Mouse (Mus musculus): ENCODE measurements around the gene Jade2.

DNA sequence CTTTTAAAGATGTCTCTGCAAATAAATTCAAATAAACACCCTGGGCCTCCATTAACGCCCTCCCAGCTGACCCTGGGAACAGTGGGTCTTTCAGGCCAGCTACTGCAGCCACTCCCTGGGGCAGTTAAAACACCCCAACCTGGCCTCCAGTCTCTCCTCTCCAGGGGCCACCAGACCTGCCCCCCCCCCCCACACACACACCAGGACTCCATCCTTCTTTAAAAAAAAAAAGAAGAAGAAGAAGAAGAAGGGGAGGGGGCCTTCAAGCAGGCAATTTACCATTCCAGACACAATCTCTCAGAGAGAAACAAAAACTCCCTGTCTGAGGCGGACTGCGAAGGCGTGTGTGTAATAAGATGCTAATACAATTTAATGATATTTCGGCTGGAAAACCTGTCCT lies 4.9 kb downstream of the Jade2 start:
- TF ChIP-seq GATA1 (IDR thresholded peaks at IDR 0.05; ENCODE audit: borderline replicate concordance, low read length), result no peak
- no peak for TF ChIP-seq FLI1 (IDR thresholded peaks at IDR 0.05; ENCODE audit: low read length)

All from megakaryocyte, embryonic 14.5 days (primary cell).